Mouse (Mus musculus) embryonic facial prominence, embryonic 15.5 days (tissue): Measurements from ENCODE around the gene Stard7. TPM values are rescaled to one million over a fixed set of nuclear protein-coding genes. Genes with fewer than 3 reads are reported as not detected.
"Not testable (repeated sequence)": the region's sequence is repeated elsewhere in the genome, so short reads cannot be mapped to it uniquely, and the experiment has no call there.

ENCODE experiments used
- ATAC-seq: fragments of 200-750 bp; cut with Nextera tagmentation; 2 replicates; pipeline ENCODE4 v1.8.0; 2017; ENCODE audit warnings: low read depth, moderate TSS enrichment; ENCODE audit not compliant: insufficient number of reproducible peaks, low FRiP score, low TSS enrichment
- H3K27ac ChIP-seq: fragments of 300-500 bp; sonication (generic); replicated peaks from 2 replicates; pipeline ENCODE4 v1.5.1; 2015; ENCODE audit warnings: mild to moderate bottlenecking, inconsistent platforms
- H3K27me3 ChIP-seq: fragments of 300-500 bp; sonication (generic); 2 replicates; pipeline ENCODE4 v1.6.1; 2015; ENCODE audit warnings: inconsistent platforms
- H3K36me3 ChIP-seq: fragments of 300-500 bp; sonication (generic); 2 replicates; pipeline ENCODE4 v1.6.1; 2015; ENCODE audit warnings: mild to moderate bottlenecking, inconsistent platforms
- H3K4me1 ChIP-seq: fragments of 300-500 bp; sonication (generic); 2 replicates; pipeline ENCODE4 v1.6.1; 2015; ENCODE audit warnings: inconsistent platforms
- H3K4me2 ChIP-seq: fragments of 300-500 bp; sonication (generic); replicated peaks from 2 replicates; pipeline ENCODE4 v1.6.1; 2015; ENCODE audit warnings: mild to moderate bottlenecking, inconsistent platforms
- H3K4me3 ChIP-seq: fragments of 300-500 bp; sonication (generic); replicated peaks from 2 replicates; pipeline ENCODE4 v1.5.1; 2015; ENCODE audit warnings: mild to moderate bottlenecking, inconsistent platforms
- H3K9ac ChIP-seq: fragments of 300-500 bp; sonication (generic); 2 replicates; pipeline ENCODE4 v1.6.1; 2015; ENCODE audit warnings: inconsistent platforms
- H3K9me3 ChIP-seq: fragments of 300-500 bp; sonication (generic); replicated peaks from 2 replicates; pipeline ENCODE4 v1.6.1; 2016; ENCODE audit warnings: inconsistent platforms
- WGBS: fragments of 180-500 bp; shearing (Covaris S2); methylation state at CpG from one replicate; pipeline ENCODE4 v1.1.7; 2015; 5-methylcytosine and 5-hydroxymethylcytosine counted together
- polyA plus RNA-seq: library from polyadenylated mRNA; unstranded; fragments of >200 nt; fragmentation: Nextera tagmentation; extraction: Ambion mirVana; gene quantifications from 2 replicates; pipeline ENCODE4 v1.2.1, GENCODE M21; 2015

Stard7 gene
- polyA plus RNA-seq, 1 experiment from 2014 or later, result 63.5 TPM

DNA sequence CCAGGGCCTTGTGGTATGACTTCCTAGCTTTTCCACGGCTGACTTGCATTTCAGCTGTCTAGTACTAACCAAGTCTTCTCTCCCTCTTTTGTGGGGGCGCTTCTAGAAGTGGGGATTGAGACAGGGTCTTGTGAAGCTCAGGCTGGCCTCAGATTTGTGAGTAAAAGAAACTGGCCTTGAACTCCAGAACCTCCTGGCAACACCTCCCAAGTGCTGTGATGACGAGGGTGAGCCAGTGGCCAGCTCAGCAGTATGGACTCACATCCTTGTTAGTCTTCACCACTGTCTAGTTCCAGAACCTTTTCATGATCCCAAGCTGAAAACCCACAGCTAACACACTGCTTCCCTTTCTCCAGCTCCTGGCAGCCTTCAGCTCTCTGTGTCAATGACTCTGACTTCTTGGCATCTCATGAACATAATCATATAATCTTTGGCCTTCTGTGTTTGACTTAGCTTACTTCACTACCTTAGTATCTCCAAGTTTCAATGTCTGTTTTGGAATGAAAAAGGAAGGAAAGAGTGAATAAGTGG, 15.3 kb upstream of the Stard7 start:
- H3K27me3 ChIP-seq, result no peaks in the 10 kb centered on the region
- peaks cover under 1% of the 10 kb centered on the region; the same call in 1 of the 2 replicates for H3K4me1 ChIP-seq
- no peak overlapping the region for H3K27ac ChIP-seq
- no peak for ATAC-seq
- no peak overlapping the region for H3K4me3 ChIP-seq
- H3K9ac ChIP-seq, result no peak overlapping the region
- no peak overlapping the region for H3K4me2 ChIP-seq
- H3K36me3 ChIP-seq, result peaks cover 44% of the 10 kb centered on the region
- 87% methylated on average over 3 of the region's 3 CpGs for WGBS
- H3K9me3 ChIP-seq, result no peaks in the 10 kb centered on the region

- H3K36me3 ChIP-seq, result peaks cover 43% of the 10 kb centered on the region
- no peak overlapping the region for H3K27ac ChIP-seq
- no peaks in the 10 kb centered on the region for H3K9me3 ChIP-seq
- 78% methylated on average over 6 of the region's 6 CpGs for WGBS
- no peak for ATAC-seq
- H3K4me1 ChIP-seq, result no peaks in the 10 kb centered on the region
- H3K4me2 ChIP-seq, result no peak overlapping the region
- no peaks in the 10 kb centered on the region for H3K27me3 ChIP-seq
- H3K9ac ChIP-seq, result no peak overlapping the region
- H3K4me3 ChIP-seq, result no peak overlapping the region
Measured at GRCm38 (mm10) chr2:127255294-127255693, 14.7 kb upstream of the Stard7 start.

- Histone ChIP-seq H3K9me3 (no peaks in the 10 kb centered on the region), H3K4me1 (no peaks in the 10 kb centered on the region), H3K27me3 (no peaks in the 10 kb centered on the region), H3K4me3 (no peak overlapping the region), H3K4me2 (no peak overlapping the region), H3K9ac (no peak overlapping the region), H3K36me3 (peaks cover 42% of the 10 kb centered on the region), H3K27ac (no peak overlapping the region)
- ATAC-seq, result no peak
- WGBS, result 66% methylated on average over 5 of the region's 5 CpGs
Measured at GRCm38 (mm10) chr2:127259340-127259739, 10.7 kb upstream of the Stard7 start.

- Histone ChIP-seq H3K4me3 (no peak overlapping the region), H3K27me3 (no peaks in the 10 kb centered on the region), H3K36me3 (peaks cover 24% of the 10 kb centered on the region), H3K9me3 (no peaks in the 10 kb centered on the region), H3K9ac (no peak overlapping the region), H3K4me1 (no peaks in the 10 kb centered on the region), H3K27ac (no peak overlapping the region), H3K4me2 (no peak overlapping the region)
- ATAC-seq, result no peak
Measured at GRCm38 (mm10) chr2:127262480-127262879, 7.5 kb upstream of the Stard7 start.

DNA sequence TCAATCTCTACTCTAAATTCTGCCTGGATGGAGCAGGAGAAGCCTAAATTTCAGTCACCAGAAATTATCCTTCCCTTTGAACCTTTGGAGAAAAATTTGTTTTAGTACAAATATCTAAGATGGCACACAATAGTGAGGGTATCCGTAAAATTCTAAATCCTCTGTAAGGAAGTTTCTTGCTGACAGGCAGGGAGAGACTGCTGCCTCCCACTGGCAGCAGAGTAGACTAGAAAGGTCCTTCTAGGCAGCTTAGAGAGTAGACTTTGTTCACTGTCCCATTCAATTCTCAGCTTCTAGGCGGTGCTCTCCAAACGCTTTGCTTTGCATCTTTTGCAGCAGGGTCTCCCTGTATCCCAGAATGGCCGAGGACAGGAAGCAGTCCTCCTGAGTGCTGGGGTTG, 2.2 kb upstream of the Stard7 start:
- Histone ChIP-seq H3K4me3 (no peak overlapping the region), H3K4me1 (peaks cover 4% of the 10 kb centered on the region; the same call in 1 of the 2 replicates), H3K9me3 (no peaks in the 10 kb centered on the region), H3K9ac (no peak overlapping the region), H3K36me3 (no peaks in the 10 kb centered on the region), H3K27me3 (no peaks in the 10 kb centered on the region), H3K27ac (no peak overlapping the region), H3K4me2 (no peak overlapping the region)
- no peak for ATAC-seq
- WGBS, result 43% methylated on average over 4 of the region's 4 CpGs

GRCm38 (mm10) chr2:127270300-127271041, 453 bp downstream of the Stard7 start:
- peak overlapping the region; percentile 83 for H3K9ac ChIP-seq
- WGBS, result under 1% methylated on average over 65 of the region's 75 CpGs
- H3K27me3 ChIP-seq, result no peaks in the 10 kb centered on the region
- no peaks in the 10 kb centered on the region for H3K9me3 ChIP-seq
- ATAC-seq, result peak; percentile 92
- peak overlapping the region; percentile 95 for H3K27ac ChIP-seq
- H3K36me3 ChIP-seq, result no peaks in the 10 kb centered on the region
- peak overlapping the region; percentile 99 for H3K4me3 ChIP-seq
- H3K4me2 ChIP-seq, result peak overlapping the region; percentile 76
- H3K4me1 ChIP-seq, result peaks cover 10% of the 10 kb centered on the region

DNA sequence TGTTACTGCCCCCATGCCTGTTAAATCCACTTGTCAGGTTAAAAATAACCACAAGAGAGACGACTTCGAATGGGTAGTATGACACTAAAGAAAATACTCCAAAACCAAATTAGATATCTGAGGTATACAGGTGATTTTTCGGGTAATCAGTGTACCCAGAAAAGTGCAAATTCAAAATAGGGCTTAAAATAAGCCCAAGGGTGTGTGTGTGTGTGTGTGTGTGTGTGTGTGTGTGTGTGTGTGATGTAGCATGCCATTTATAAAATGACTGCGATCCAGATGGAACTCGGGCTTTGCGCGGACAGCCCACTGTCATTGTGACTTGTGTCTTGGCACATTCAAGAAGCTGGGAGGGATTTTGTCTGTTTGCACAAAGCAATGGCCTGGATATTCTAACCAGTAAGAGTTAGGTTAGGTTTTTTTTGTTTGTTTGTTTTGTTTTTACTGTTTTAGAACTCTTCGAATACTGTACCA, 1.1 kb downstream of the Stard7 start:
- ATAC-seq, result no peak
- 7% methylated on average over 8 of the region's 8 CpGs for WGBS
- peak overlapping the region; percentile 76 for H3K4me2 ChIP-seq
- H3K4me1 ChIP-seq, result peaks cover 10% of the 10 kb centered on the region
- peak overlapping the region; percentile 83 for H3K9ac ChIP-seq
- H3K27me3 ChIP-seq, result no peaks in the 10 kb centered on the region
- no peaks in the 10 kb centered on the region for H3K36me3 ChIP-seq
- peak overlapping the region; percentile 95 for H3K27ac ChIP-seq
- no peaks in the 10 kb centered on the region for H3K9me3 ChIP-seq
- H3K4me3 ChIP-seq, result peak overlapping the region; percentile 99

DNA sequence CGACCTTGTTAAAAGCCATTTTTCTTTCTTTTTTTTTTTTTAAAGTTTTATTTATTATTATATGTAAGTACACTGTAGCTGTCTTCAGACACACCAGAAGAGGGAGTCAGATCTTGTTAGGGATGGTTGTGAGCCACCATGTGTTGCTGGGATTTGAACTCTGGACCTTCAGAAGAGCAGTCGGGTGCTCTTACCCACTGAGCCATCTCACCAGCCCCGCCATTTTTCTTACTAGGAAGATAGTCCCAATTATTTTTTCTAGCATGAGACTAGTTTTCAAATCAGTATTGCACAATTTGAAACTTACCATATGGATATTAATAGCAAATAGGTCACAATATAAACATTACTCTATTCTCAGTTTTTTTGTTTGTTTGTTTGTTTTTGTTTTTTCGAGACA, 2.0 kb downstream of the Stard7 start:
- WGBS, result 92% methylated on average over 4 of the region's 4 CpGs
- H3K9me3 ChIP-seq, H3K27ac ChIP-seq, H3K36me3 ChIP-seq, ATAC-seq, H3K4me3 ChIP-seq, H3K4me2 ChIP-seq, H3K27me3 ChIP-seq, H3K9ac ChIP-seq: not testable (repeated sequence)
- H3K4me1 ChIP-seq, result peaks cover 10% of the 10 kb centered on the region

- H3K4me2 ChIP-seq, result no peak overlapping the region
- H3K4me1 ChIP-seq, result peaks cover 10% of the 10 kb centered on the region
- no peaks in the 10 kb centered on the region for H3K36me3 ChIP-seq
- no peak for ATAC-seq
- 97% methylated on average over 3 of the region's 3 CpGs for WGBS
- no peaks in the 10 kb centered on the region for H3K9me3 ChIP-seq
- no peak overlapping the region for H3K27ac ChIP-seq
- H3K9ac ChIP-seq, result no peak overlapping the region
- no peaks in the 10 kb centered on the region for H3K27me3 ChIP-seq
- no peak overlapping the region for H3K4me3 ChIP-seq
Measured at GRCm38 (mm10) chr2:127272806-127273205, 2.8 kb downstream of the Stard7 start.

- no peak for ATAC-seq
- Histone ChIP-seq H3K9ac (no peak overlapping the region), H3K9me3 (no peaks in the 10 kb centered on the region), H3K27me3 (no peaks in the 10 kb centered on the region), H3K4me1 (peaks cover 10% of the 10 kb centered on the region), H3K36me3 (no peaks in the 10 kb centered on the region), H3K27ac (no peak overlapping the region), H3K4me3 (no peak overlapping the region), H3K4me2 (no peak overlapping the region)
- WGBS, result 84% methylated on average over 2 of the region's 2 CpGs
Measured at GRCm38 (mm10) chr2:127274590-127274989, 4.6 kb downstream of the Stard7 start.

- WGBS, result 79% methylated on average over 5 of the region's 5 CpGs
Measured at GRCm38 (mm10) chr2:127275551-127276320, 5.7 kb downstream of the Stard7 start.

More at GRCm38 (mm10) chr2:127275551-127276320, 5.7 kb downstream of the Stard7 start:
- H3K4me3 ChIP-seq, result no peak overlapping the region
- H3K36me3 ChIP-seq, result no peaks in the 10 kb centered on the region
- no peak for ATAC-seq
- no peak overlapping the region for H3K4me2 ChIP-seq
- H3K4me1 ChIP-seq, result peaks cover 10% of the 10 kb centered on the region
- no peaks in the 10 kb centered on the region for H3K9me3 ChIP-seq
- H3K9ac ChIP-seq, result no peak overlapping the region
- no peaks in the 10 kb centered on the region for H3K27me3 ChIP-seq
- H3K27ac ChIP-seq, result no peak overlapping the region
